Mouse (Mus musculus) Patski (cell line): ENCODE measurements at regions not wholly inside any gene's neighbourhood (a gene's known extent, or its start where the extent isn't known, plus 50 kb on each side); places are given as distances from the start of the nearest gene placed in this dataset.

Experiments
- ATAC-seq: fragments of 100-300 bp; one replicate; pipeline ENCODE4 v1.8.0; 2021
- CTCF ChIA-PET: fragments of 350-600 bp; sonication (Branson Sonifier 250); formaldehyde crosslinking; loops from one replicate; lab custom pipeline; 2022; ENCODE audit warnings: inconsistent platforms; lab: Charles Lee
- POLR2A ChIA-PET: fragments of 350-600 bp; sonication (Branson Sonifier 250); formaldehyde crosslinking; loops from one replicate; lab custom pipeline; 2022; ENCODE audit warnings: antibody characterized with exemption, inconsistent platforms; lab: Charles Lee
- DNase-seq: peaks from one replicate; pipeline ENCODE4 v3.0.0-alpha.2; 2011; ENCODE audit warnings: low read depth, low spot score
- H3K27me3 ChIP-seq: fragments of 371-371 bp; one replicate; pipeline ENCODE4 v1.5.1; 2021
- CTCF ChIP-seq: fragments of 100-300 bp; IDR thresholded peaks from one replicate; pipeline ENCODE4 v1.5.1; 2021
- in situ Hi-C: fragments of 300-500 bp; cut with MboI; formaldehyde crosslinking; loops from 3 replicates; pipeline ENCODE4 v1.11.1; 2018; ENCODE audit warnings: low pct_unique_long_range_greater_than_20kb, mixed read lengths

GRCm38 (mm10) chr3:152004411-152004955, 161.5 kb downstream of the Gipc2 start:
- H3K27me3 ChIP-seq = peaks cover 4% of the 10 kb centered on the region
- DNase-seq (no peak), ATAC-seq (no peak)
- no peak for TF ChIP-seq CTCF
- in situ Hi-C loops = no loop called here
- POLR2A ChIA-PET = no interaction called here
- CTCF ChIA-PET = interaction anchor here (1.0 kb wide), 1 partner anchor 99 kb away, joined by 3 read pairs; no protein-coding TSS in a partner anchor

GRCm38 (mm10) chr3:151997534-151998107, 160.2 kb upstream of the Ptgfr start:
- ChIA-PET POLR2A (no interaction called here), CTCF (no interaction called here)
- H3K27me3 ChIP-seq = no peaks in the 10 kb centered on the region
- ATAC-seq = no peak
- DNase-seq = no peak
- no peak for TF ChIP-seq CTCF
- in situ Hi-C loops = no loop called here

GRCm38 (mm10) chr3:151997111-151997510, 159.7 kb upstream of the Ptgfr start:
- POLR2A ChIA-PET = no interaction called here
- peaks cover under 1% of the 10 kb centered on the region for H3K27me3 ChIP-seq
- CTCF ChIA-PET = no interaction called here
- in situ Hi-C loops = no loop called here
- no peak for ATAC-seq
- DNase-seq = no peak
- TF ChIP-seq CTCF = no peak

GRCm38 (mm10) chr3:151988221-151988620, 150.8 kb upstream of the Ptgfr start:
- ChIA-PET POLR2A (no interaction called here), CTCF (no interaction called here)
- peaks cover 3% of the 10 kb centered on the region for H3K27me3 ChIP-seq
- DNase-seq (no peak), ATAC-seq (no peak)
- in situ Hi-C loops = loop anchor here (10.0 kb wide), 1 partner anchor 677 kb away; the partner anchor contains the start of gene Ak5
- TF ChIP-seq CTCF = no peak

- no peaks in the 10 kb centered on the region for H3K27me3 ChIP-seq
- no peak for TF ChIP-seq CTCF
- CTCF ChIA-PET = interaction anchor here (0.9 to 1.7 kb wide), 2 partner anchors 8 to 37 kb away, joined by 3 to 6 read pairs; no protein-coding TSS in a partner anchor
- in situ Hi-C loops = no loop called here
- POLR2A ChIA-PET = interaction anchor here (0.6 kb wide), 1 partner anchor 1362 kb away, joined by 5 read pairs; no protein-coding TSS in a partner anchor
- ATAC-seq = no peak
- no peak for DNase-seq
Observed at GRCm38 (mm10) chr3:151978136-151978535, 140.7 kb upstream of the Ptgfr start.

- H3K27me3 ChIP-seq = no peaks in the 10 kb centered on the region
- no peak for TF ChIP-seq CTCF
- DNase-seq = no peak
- no peak for ATAC-seq
- CTCF ChIA-PET = interaction anchor here (0.9 kb wide), 1 partner anchor 9 kb away, joined by 3 read pairs; no protein-coding TSS in a partner anchor
- POLR2A ChIA-PET = no interaction called here
- in situ Hi-C loops = no loop called here
Observed at GRCm38 (mm10) chr3:151977651-151978050, 140.2 kb upstream of the Ptgfr start.

- POLR2A ChIA-PET = no interaction called here
Observed at GRCm38 (mm10) chr3:151949865-151950264, 112.4 kb upstream of the Ptgfr start.

GRCm38 (mm10) chr3:151948015-151948645, 110.7 kb upstream of the Ptgfr start:
- DNase-seq = no peak
- ChIA-PET POLR2A (no interaction called here), CTCF (no interaction called here)
- no peak for ATAC-seq
- H3K27me3 ChIP-seq = no peaks in the 10 kb centered on the region
- in situ Hi-C loops = no loop called here
- no peak for TF ChIP-seq CTCF

More at GRCm38 (mm10) chr3:151949865-151950264, 112.4 kb upstream of the Ptgfr start:
- TF ChIP-seq CTCF = no peak
- in situ Hi-C loops = no loop called here
- DNase-seq = no peak
- CTCF ChIA-PET = no interaction called here
- no peak for ATAC-seq
- H3K27me3 ChIP-seq = no peaks in the 10 kb centered on the region

- ChIA-PET POLR2A (no interaction called here), CTCF (interaction anchor here (0.7 kb wide), 1 partner anchor 65 kb away, joined by 3 read pairs; no protein-coding TSS in a partner anchor)
- H3K27me3 ChIP-seq = no peaks in the 10 kb centered on the region
- no peak for DNase-seq
- in situ Hi-C loops = no loop called here
- no peak for ATAC-seq
- TF ChIP-seq CTCF = no peak
Observed at GRCm38 (mm10) chr3:151945916-151946315, 108.5 kb upstream of the Ptgfr start.

- in situ Hi-C loops = no loop called here
- ATAC-seq = no peak
Observed at GRCm38 (mm10) chr3:151943542-151943941, 106.1 kb upstream of the Ptgfr start.

GRCm38 (mm10) chr3:151938472-151939029, 101.1 kb upstream of the Ptgfr start:
- CTCF ChIA-PET = no interaction called here
- peaks cover 3% of the 10 kb centered on the region for H3K27me3 ChIP-seq
- DNase-seq (no peak), ATAC-seq (no peak)
- POLR2A ChIA-PET = no interaction called here
- in situ Hi-C loops = no loop called here
- no peak for TF ChIP-seq CTCF

More at GRCm38 (mm10) chr3:151943542-151943941, 106.1 kb upstream of the Ptgfr start:
- H3K27me3 ChIP-seq = peaks cover 3% of the 10 kb centered on the region
- DNase-seq = no peak
- POLR2A ChIA-PET = no interaction called here
- TF ChIP-seq CTCF = no peak
- CTCF ChIA-PET = interaction anchor here (1.2 kb wide), 1 partner anchor 32 kb away, joined by 3 read pairs; no protein-coding TSS in a partner anchor
